Mouse (Mus musculus) spleen, adult 2 months (tissue): Measurements from ENCODE around the gene 1700029J07Rik.

Experiments used
- CTCF ChIP-seq: fragments of 200-500 bp; IDR thresholded peaks from 2 replicates; pipeline ENCODE4 v1.5.1; 2011; ENCODE audit warnings: mild to moderate bottlenecking, inconsistent platforms; ENCODE audit not compliant: insufficient read depth, insufficient read length, insufficient replicate concordance; ENCODE audit errors: extremely low read depth
- POLR2A ChIP-seq: fragments of 200-500 bp; IDR thresholded peaks from 2 replicates; pipeline ENCODE4 v1.6.1; 2011; ENCODE audit warnings: low read depth, low read length, inconsistent platforms

DNA sequence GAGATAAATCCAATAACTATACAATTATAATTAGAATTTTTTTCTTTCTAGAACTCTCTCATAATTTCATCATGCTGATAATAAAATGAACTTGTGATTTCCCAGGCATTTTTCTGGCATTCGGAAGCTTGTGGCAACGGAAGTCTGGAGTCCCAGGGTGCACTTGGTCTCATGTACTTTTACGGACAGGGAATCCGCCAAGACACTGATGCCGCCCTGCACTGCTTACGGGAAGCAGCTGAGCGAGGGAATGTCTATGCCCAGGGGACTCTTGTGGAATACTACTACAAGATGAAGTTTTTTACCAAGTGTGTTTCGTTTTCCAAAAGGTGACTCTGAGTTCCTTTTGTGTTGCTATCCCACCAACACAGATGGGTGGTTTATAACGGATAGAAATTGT lies 47.7 kb upstream of the 1700029J07Rik start:
- no peak for TF ChIP-seq CTCF
- TF ChIP-seq POLR2A: no peak
